Mouse (Mus musculus): Measurements from ENCODE around the gene Adcy7. TPM values are rescaled to one million over a fixed set of nuclear protein-coding genes. Genes with fewer than 3 reads are reported as not detected.

Adcy7 gene
- polyA plus RNA-seq, 1 experiment: 5.4 TPM

DNA sequence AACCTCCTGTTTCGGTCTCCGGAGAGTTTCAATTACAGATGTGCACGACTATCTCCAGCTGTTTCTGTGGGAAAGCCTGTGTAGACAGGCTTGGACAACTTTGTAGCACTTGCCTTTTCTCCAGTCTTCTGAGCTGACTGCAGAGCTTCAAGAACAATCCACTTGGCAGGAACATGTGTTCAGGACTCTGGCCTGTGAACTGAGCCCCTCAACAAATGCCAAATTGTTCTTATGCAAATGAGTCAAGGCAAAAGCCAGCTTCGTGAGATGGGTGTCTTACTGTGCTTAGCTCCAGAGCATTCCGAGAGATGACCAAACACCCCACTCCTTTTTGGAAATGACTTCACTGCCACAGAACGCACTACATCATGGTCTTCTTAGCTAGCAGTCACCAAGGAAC lies 56.5 kb downstream of the Adcy7 start:
- no peak for TF ChIP-seq CTCF (IDR thresholded peaks at IDR 0.05; ENCODE audit: borderline replicate concordance, insufficient read depth, low read depth, low read length)
- no peak for TF ChIP-seq POLR2A (IDR thresholded peaks at IDR 0.05; ENCODE audit: borderline replicate concordance, insufficient read depth, low read length)

DNA sequence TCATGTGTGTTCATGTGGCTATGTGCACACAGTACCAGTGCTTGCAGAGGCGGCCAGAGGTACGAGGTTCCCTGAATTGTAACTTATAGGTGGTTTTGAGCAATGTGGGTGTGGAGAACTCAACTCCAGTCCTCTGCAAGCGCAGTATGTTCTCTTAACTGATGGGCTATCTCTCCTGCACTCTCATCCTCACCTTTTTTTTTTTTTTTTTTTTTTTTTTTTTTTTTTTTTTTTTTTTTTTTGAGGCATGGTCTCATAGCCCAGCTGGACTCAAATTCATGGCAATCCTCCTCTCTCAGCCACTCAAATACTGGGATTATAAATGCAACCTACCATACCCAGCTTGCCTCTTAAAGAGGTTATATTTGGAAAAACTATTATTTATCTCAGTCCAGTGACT lies 58.6 kb downstream of the Adcy7 start:
- TF ChIP-seq POLR2A (IDR thresholded peaks at IDR 0.05; ENCODE audit: borderline replicate concordance, insufficient read depth, low read length) (no peak), CTCF (IDR thresholded peaks at IDR 0.05; ENCODE audit: borderline replicate concordance, insufficient read depth, low read depth, low read length) (no peak)
- H3K4me1 ChIP-seq (ENCODE audit: control insufficient read depth, insufficient read depth, low read length): no peaks in the 10 kb centered on the region
- DNase-seq: no peak
- 95% methylated on average over 3 of the region's 3 CpGs for WGBS
- no peak overlapping the region for H3K27ac ChIP-seq (ENCODE audit: insufficient read depth, low read length)
- no peaks in the 10 kb centered on the region for H3K27me3 ChIP-seq (ENCODE audit: control insufficient read depth, insufficient read depth, low read length)
- H3K4me3 ChIP-seq (replicated peaks; ENCODE audit: insufficient read depth, low read depth, low read length): no peak overlapping the region

More for the DNA sequence above, 56.5 kb downstream of the Adcy7 start:
- no peak for DNase-seq
- Histone ChIP-seq H3K27me3 (ENCODE audit: control insufficient read depth, insufficient read depth, low read length) (no peaks in the 10 kb centered on the region), H3K4me1 (ENCODE audit: control insufficient read depth, insufficient read depth, low read length) (no peaks in the 10 kb centered on the region), H3K27ac (ENCODE audit: insufficient read depth, low read length) (no peak overlapping the region), H3K4me3 (replicated peaks; ENCODE audit: insufficient read depth, low read depth, low read length) (no peak overlapping the region)
- WGBS: 53% methylated on average over 6 of the region's 6 CpGs

DNA sequence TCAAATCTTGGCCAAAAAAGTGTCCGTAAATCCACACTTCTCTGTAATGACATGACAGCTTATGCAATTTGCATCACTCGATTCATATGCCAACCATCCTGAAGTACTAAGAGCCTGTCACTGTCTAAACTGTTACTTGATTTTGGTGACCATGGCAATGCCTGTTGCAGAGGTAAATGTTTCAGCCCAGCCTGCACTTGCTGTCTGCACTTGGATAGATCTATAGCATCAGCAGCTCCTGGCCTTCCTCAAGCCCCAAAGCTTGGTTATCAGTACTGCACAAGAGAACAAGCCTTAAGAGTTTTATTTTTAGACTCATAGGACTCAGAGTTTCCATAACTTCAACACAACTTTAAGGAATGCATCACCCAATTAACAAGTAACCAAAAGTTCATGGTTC lies 62.2 kb downstream of the Adcy7 start:
- WGBS: 76% methylated on average over 2 of the region's 2 CpGs
- TF ChIP-seq POLR2A (IDR thresholded peaks at IDR 0.05; ENCODE audit: borderline replicate concordance, insufficient read depth, low read length) (no peak), CTCF (IDR thresholded peaks at IDR 0.05; ENCODE audit: borderline replicate concordance, insufficient read depth, low read depth, low read length) (no peak)
- Histone ChIP-seq H3K27ac (ENCODE audit: insufficient read depth, low read length) (no peak overlapping the region), H3K4me3 (replicated peaks; ENCODE audit: insufficient read depth, low read depth, low read length) (no peak overlapping the region), H3K27me3 (ENCODE audit: control insufficient read depth, insufficient read depth, low read length) (no peaks in the 10 kb centered on the region), H3K4me1 (ENCODE audit: control insufficient read depth, insufficient read depth, low read length) (peaks cover 3% of the 10 kb centered on the region)
- no peak for DNase-seq

DNA sequence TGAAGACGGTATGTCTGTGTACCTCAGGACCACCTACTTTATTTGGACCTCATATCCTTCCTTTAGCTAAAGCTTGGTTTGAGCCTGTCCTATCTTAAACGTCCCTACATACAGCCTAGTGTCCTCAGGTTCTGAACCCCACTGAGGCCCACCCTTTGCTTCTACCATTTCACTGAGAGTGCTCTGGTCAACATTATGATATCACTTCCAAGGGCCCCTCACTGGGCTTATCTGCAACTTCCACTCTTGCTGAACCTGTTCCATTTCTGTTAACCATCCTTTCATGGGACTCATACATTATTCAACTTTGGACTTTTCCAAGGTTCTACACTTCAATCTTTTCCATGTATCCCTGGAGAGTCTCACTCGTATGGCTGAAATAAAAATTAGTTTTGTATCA lies 62.8 kb downstream of the Adcy7 start:
- 88% methylated on average over 3 of the region's 3 CpGs for WGBS
- DNase-seq: no peak
- H3K27me3 ChIP-seq (ENCODE audit: control insufficient read depth, insufficient read depth, low read length): no peaks in the 10 kb centered on the region
- no peak overlapping the region for H3K27ac ChIP-seq (ENCODE audit: insufficient read depth, low read length)
- TF ChIP-seq CTCF (IDR thresholded peaks at IDR 0.05; ENCODE audit: borderline replicate concordance, insufficient read depth, low read depth, low read length): no peak
- TF ChIP-seq POLR2A (IDR thresholded peaks at IDR 0.05; ENCODE audit: borderline replicate concordance, insufficient read depth, low read length): no peak
- peaks cover 4% of the 10 kb centered on the region for H3K4me1 ChIP-seq (ENCODE audit: control insufficient read depth, insufficient read depth, low read length)
- no peak overlapping the region for H3K4me3 ChIP-seq (replicated peaks; ENCODE audit: insufficient read depth, low read depth, low read length)

DNA sequence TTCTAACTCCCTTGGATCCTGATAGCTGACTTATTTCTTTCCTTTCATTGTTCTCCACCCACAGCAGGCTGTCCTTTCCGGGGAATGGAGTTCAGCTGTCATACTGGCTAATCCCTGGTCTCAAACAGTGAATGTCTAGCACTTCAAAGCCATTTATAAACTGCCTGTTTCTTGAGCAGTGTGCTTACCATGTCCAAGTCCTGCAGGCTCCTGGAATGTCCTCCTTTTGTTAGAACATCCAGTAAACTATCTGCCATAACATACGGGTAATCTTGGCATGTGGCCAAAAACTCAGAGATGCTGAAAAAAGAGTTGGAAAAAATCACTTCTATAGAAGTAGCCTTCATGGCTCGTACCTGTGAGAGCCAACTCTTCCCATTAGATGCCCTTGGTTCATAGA lies 67.0 kb downstream of the Adcy7 start:
- no peak overlapping the region for H3K27ac ChIP-seq (ENCODE audit: insufficient read depth, low read length)
- no peak for TF ChIP-seq CTCF (IDR thresholded peaks at IDR 0.05; ENCODE audit: borderline replicate concordance, insufficient read depth, low read depth, low read length)
- no peak for TF ChIP-seq POLR2A (IDR thresholded peaks at IDR 0.05; ENCODE audit: borderline replicate concordance, insufficient read depth, low read length)
- H3K4me3 ChIP-seq (replicated peaks; ENCODE audit: insufficient read depth, low read depth, low read length): no peak overlapping the region
- 6% methylated on average over 3 of the region's 3 CpGs for WGBS
- no peaks in the 10 kb centered on the region for H3K27me3 ChIP-seq (ENCODE audit: control insufficient read depth, insufficient read depth, low read length)
- DNase-seq: peak in 1 of 2 experiments; percentile 56
- H3K4me1 ChIP-seq (ENCODE audit: control insufficient read depth, insufficient read depth, low read length): peaks cover 7% of the 10 kb centered on the region

DNA sequence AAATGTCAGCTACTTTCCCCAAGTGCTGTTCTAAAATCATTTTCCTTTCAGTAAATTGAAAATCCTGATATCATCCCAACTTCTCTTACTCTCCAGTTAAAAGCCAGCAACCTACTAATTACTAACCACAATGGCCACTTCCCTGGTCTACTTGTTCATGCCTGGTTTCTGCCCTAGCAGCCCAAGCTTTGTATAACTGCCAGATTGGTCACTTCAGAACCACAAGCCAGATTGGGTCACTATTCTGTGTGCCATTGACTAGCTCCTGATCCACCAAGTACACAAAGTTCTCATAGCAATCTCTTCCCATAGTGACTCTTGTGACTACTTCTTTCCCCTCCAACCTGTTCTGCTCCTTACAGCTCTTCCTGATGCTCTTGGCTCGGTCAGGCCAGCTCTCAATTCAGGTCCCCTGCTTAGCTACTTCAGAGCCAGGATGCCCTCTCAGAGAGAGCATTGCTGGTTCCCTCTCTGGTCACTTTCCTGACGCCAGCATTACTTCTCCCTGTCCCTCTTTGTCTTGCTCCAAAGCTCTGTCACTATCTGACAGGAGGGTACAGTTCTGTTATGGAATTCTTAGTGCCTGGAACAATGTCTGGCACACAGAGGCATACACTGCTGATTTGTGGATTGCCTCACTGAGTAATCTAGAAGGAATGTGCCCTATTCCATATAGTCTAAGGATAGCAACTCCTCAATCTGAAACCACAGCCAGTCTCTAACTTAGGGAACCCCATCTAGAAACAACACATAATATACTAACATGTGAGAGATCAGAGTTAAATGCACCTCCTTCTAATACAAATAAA lies 67.9 kb downstream of the Adcy7 start:
- no peak for TF ChIP-seq POLR2A (IDR thresholded peaks at IDR 0.05; ENCODE audit: borderline replicate concordance, insufficient read depth, low read length)
- no peak for TF ChIP-seq CTCF (IDR thresholded peaks at IDR 0.05; ENCODE audit: borderline replicate concordance, insufficient read depth, low read depth, low read length)
- no peak for DNase-seq
- H3K27me3 ChIP-seq (ENCODE audit: control insufficient read depth, insufficient read depth, low read length): no peaks in the 10 kb centered on the region
- H3K4me1 ChIP-seq (ENCODE audit: control insufficient read depth, insufficient read depth, low read length): peaks cover 7% of the 10 kb centered on the region
- H3K27ac ChIP-seq (ENCODE audit: insufficient read depth, low read length): no peak overlapping the region
- no peak overlapping the region for H3K4me3 ChIP-seq (replicated peaks; ENCODE audit: insufficient read depth, low read depth, low read length)
- WGBS: 64% methylated on average over 2 of the region's 2 CpGs

DNA sequence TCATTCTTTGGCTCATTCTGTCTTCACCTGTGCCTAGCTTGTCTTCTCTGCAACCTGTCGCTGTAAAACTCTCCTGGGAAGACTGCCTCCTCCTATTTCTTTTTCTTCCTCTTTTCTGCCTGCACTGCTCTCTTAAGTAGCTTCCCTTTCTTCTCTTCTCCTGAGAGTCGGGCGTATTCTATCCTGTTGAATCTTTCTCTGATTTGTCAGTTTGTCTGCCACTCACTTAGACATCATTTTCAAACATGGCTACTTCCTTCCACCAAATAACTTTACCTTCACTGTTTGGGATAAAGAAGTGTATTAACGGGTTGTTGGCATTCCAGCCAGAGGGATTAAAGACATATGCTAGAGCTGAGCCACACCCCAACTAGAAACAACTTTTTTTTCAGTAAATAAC lies 69.8 kb downstream of the Adcy7 start:
- Histone ChIP-seq H3K27me3 (ENCODE audit: control insufficient read depth, insufficient read depth, low read length) (no peaks in the 10 kb centered on the region), H3K4me3 (replicated peaks; ENCODE audit: insufficient read depth, low read depth, low read length) (no peak overlapping the region), H3K27ac (ENCODE audit: insufficient read depth, low read length) (no peak overlapping the region), H3K4me1 (ENCODE audit: control insufficient read depth, insufficient read depth, low read length) (peaks cover 7% of the 10 kb centered on the region)
- TF ChIP-seq CTCF (IDR thresholded peaks at IDR 0.05; ENCODE audit: borderline replicate concordance, insufficient read depth, low read depth, low read length): no peak
- TF ChIP-seq POLR2A (IDR thresholded peaks at IDR 0.05; ENCODE audit: borderline replicate concordance, insufficient read depth, low read length): no peak
- 53% methylated on average over 4 of the region's 4 CpGs for WGBS
- DNase-seq: no peak

DNA sequence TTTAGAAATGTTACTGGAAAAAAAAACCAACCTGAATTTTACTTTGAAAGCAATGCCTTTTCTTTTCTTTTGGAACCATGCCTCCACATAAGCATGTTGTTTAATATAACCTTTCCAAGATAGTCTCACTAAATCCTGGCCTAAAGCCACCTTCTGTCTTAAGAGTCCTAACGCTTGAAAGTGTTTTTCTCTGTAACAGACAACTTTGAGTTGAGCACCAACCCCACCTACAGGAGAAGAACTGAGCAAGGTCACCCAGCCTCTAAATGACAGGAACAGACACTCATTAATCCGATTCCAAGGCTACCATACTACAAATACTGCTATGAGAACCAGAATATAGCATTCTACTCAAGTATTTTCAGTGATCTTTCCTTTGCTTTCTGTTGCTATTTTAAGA lies 76.8 kb downstream of the Adcy7 start:
- no peak for DNase-seq
- no peaks in the 10 kb centered on the region for H3K27me3 ChIP-seq (ENCODE audit: control insufficient read depth, insufficient read depth, low read length)
- TF ChIP-seq POLR2A (IDR thresholded peaks at IDR 0.05; ENCODE audit: borderline replicate concordance, insufficient read depth, low read length) (no peak), CTCF (IDR thresholded peaks at IDR 0.05; ENCODE audit: borderline replicate concordance, insufficient read depth, low read depth, low read length) (no peak)
- no peak overlapping the region for H3K27ac ChIP-seq (ENCODE audit: insufficient read depth, low read length)
- H3K4me3 ChIP-seq (replicated peaks; ENCODE audit: insufficient read depth, low read depth, low read length): no peak overlapping the region
- H3K4me1 ChIP-seq (ENCODE audit: control insufficient read depth, insufficient read depth, low read length): no peaks in the 10 kb centered on the region
- 39% methylated on average over 2 of the region's 2 CpGs for WGBS

Data from cerebellum, adult 2 months (tissue).